Mouse (Mus musculus): ENCODE measurements around the gene Ccdc12. TPM values are rescaled to one million over a fixed set of nuclear protein-coding genes. Genes with fewer than 3 reads are reported as not detected.
A peak's percentile ranks its signal among the peaks of the same experiment; 100 is the strongest.

Ccdc12 gene
- polyA plus RNA-seq, 1 experiment from 2014 or later: 122 TPM

GRCm38 (mm10) chr9:110631651-110632275, 24.5 kb upstream of the Ccdc12 start:
- peak overlapping the region; percentile 36 for H3K4me3 ChIP-seq
- WGBS: 15% methylated on average over 30 of the region's 30 CpGs
- H3K9me3 ChIP-seq: no peaks in the 10 kb centered on the region
- H3K27me3 ChIP-seq: peaks cover 53% of the 10 kb centered on the region
- H3K4me1 ChIP-seq (replicated peaks): peaks cover 10% of the 10 kb centered on the region
- peak overlapping the region; percentile 64 for H3K9ac ChIP-seq
- peak overlapping the region; percentile 59 for H3K4me2 ChIP-seq
- no peak overlapping the region for H3K27ac ChIP-seq
- H3K36me3 ChIP-seq: peaks cover 10% of the 10 kb centered on the region
- ATAC-seq (ENCODE audit: low FRiP score): peak; percentile 67

- Histone ChIP-seq H3K27ac (no peak overlapping the region), H3K27me3 (peaks cover 53% of the 10 kb centered on the region), H3K4me2 (no peak overlapping the region), H3K9ac (no peak overlapping the region), H3K4me3 (no peak overlapping the region), H3K9me3 (no peaks in the 10 kb centered on the region), H3K4me1 (replicated peaks) (peaks cover 10% of the 10 kb centered on the region), H3K36me3 (peaks cover 6% of the 10 kb centered on the region)
- no peak for ATAC-seq (ENCODE audit: low FRiP score)
- 83% methylated on average over 15 of the region's 15 CpGs for WGBS
Measured at GRCm38 (mm10) chr9:110632671-110633070, 23.6 kb upstream of the Ccdc12 start.

DNA sequence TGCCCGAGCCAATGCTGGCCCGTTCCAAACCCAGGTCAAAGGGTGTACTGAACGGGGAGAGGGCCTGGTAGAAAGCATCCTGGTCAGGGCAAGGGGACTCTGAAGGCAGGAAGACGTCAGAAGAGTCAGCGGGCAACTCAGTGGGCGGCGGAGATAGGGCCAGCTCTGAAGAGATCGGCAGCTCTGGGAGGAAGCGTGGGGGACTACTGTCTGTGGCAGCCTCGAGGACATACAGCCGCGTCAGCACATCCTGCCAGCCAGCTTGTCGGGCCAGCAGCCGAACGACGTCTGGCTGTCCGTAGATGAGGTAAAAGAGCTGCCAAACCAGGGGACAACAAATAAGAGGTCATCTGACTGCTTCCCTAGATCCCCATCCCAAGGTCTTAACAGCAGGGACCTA, 22.4 kb upstream of the Ccdc12 start:
- WGBS: 82% methylated on average over 17 of the region's 17 CpGs
- no peak overlapping the region for H3K9ac ChIP-seq

GRCm38 (mm10) chr9:110635225-110635624, 21.1 kb upstream of the Ccdc12 start:
- Histone ChIP-seq H3K36me3 (peaks cover 5% of the 10 kb centered on the region), H3K9ac (no peak overlapping the region), H3K4me2 (no peak overlapping the region), H3K27me3 (peaks cover 53% of the 10 kb centered on the region), H3K27ac (no peak overlapping the region), H3K4me1 (replicated peaks) (peaks cover 10% of the 10 kb centered on the region), H3K9me3 (no peaks in the 10 kb centered on the region), H3K4me3 (no peak overlapping the region)
- WGBS: 7% methylated on average over 19 of the region's 19 CpGs
- ATAC-seq (ENCODE audit: low FRiP score): no peak

More for the DNA sequence above, 22.4 kb upstream of the Ccdc12 start:
- Histone ChIP-seq H3K4me2 (no peak overlapping the region), H3K36me3 (peaks cover 5% of the 10 kb centered on the region), H3K27me3 (peaks cover 53% of the 10 kb centered on the region), H3K27ac (no peak overlapping the region), H3K4me3 (no peak overlapping the region), H3K9me3 (no peaks in the 10 kb centered on the region), H3K4me1 (replicated peaks) (peaks cover 10% of the 10 kb centered on the region)
- ATAC-seq (ENCODE audit: low FRiP score): no peak

DNA sequence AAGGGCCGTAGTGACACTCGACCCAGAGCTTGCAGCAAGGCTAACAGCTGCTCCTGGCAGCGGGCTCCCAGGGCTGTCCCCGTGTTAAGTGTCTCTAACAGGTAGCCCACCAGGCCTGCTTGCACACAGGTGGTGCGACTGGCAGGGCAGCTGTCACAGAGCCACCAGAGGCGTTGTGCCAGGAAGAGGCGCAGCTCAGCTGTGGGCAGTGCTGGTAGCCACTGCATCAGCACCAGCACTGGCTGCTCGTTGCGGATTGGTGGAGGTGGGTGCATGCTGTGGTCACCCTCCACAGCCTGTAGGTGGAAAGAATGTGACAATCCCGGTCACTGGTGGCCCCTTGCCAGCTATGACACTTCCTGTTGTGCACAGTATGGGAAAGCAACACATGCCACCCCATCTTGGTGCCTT, 17.7 kb upstream of the Ccdc12 start:
- Histone ChIP-seq H3K4me2 (no peak overlapping the region), H3K9ac (no peak overlapping the region), H3K4me3 (no peak overlapping the region), H3K9me3 (no peaks in the 10 kb centered on the region), H3K27me3 (peaks cover 25% of the 10 kb centered on the region), H3K36me3 (peaks cover 5% of the 10 kb centered on the region), H3K27ac (no peak overlapping the region), H3K4me1 (replicated peaks) (peaks cover 4% of the 10 kb centered on the region; the same call in 1 of the 2 replicates)
- ATAC-seq (ENCODE audit: low FRiP score): no peak
- 80% methylated on average over 10 of the region's 10 CpGs for WGBS

GRCm38 (mm10) chr9:110641006-110641405, 15.3 kb upstream of the Ccdc12 start:
- Histone ChIP-seq H3K9me3 (no peaks in the 10 kb centered on the region), H3K4me1 (replicated peaks) (peaks cover 4% of the 10 kb centered on the region; the same call in 1 of the 2 replicates), H3K4me3 (no peak overlapping the region), H3K36me3 (peaks cover 5% of the 10 kb centered on the region), H3K9ac (no peak overlapping the region), H3K4me2 (no peak overlapping the region), H3K27me3 (peaks cover 5% of the 10 kb centered on the region), H3K27ac (no peak overlapping the region)
- 95% methylated on average over 5 of the region's 5 CpGs for WGBS
- ATAC-seq (ENCODE audit: low FRiP score): no peak

DNA sequence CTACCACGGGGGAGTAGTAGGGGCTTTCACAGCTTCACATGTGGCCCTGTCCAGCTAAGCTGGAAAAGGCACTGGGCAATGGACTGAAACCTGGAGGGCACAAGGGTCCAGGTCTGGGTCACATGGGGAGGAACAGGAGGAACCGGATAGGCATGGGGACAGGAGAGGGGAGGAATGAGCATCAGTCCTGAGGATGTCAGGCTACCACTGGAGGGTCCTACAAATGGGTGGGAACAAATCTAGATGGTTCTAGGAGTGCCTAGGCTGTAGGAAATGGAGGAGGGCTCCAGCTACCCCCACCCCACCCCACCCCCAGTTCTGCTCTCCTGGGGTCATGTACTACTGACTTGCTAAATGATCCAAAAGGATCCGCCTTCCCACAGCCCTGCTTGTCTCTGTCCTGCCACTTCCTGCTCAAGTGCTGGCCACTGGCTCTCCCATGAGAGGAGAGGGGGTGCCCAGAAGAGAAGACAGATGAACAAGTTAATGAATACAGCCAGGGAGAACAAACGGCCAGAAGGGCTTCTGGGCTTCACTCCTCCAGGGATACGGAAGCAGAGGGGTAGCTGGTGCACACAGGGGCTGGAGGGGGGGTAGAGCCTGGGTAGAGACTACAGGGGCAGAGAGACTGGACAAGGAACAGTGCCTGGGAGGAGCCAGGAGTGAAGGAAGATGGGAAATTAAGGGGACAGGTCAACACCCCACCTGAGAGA, 13.3 kb upstream of the Ccdc12 start:
- no peaks in the 10 kb centered on the region for H3K9me3 ChIP-seq
- peaks cover 5% of the 10 kb centered on the region for H3K36me3 ChIP-seq
- H3K27ac ChIP-seq: no peak overlapping the region
- H3K9ac ChIP-seq: no peak overlapping the region
- no peaks in the 10 kb centered on the region for H3K27me3 ChIP-seq
- no peak overlapping the region for H3K4me2 ChIP-seq
- 53% methylated on average over 5 of the region's 5 CpGs for WGBS
- no peak for ATAC-seq (ENCODE audit: low FRiP score)
- no peak overlapping the region for H3K4me3 ChIP-seq
- H3K4me1 ChIP-seq (replicated peaks): peaks cover 4% of the 10 kb centered on the region; the same call in 1 of the 2 replicates

DNA sequence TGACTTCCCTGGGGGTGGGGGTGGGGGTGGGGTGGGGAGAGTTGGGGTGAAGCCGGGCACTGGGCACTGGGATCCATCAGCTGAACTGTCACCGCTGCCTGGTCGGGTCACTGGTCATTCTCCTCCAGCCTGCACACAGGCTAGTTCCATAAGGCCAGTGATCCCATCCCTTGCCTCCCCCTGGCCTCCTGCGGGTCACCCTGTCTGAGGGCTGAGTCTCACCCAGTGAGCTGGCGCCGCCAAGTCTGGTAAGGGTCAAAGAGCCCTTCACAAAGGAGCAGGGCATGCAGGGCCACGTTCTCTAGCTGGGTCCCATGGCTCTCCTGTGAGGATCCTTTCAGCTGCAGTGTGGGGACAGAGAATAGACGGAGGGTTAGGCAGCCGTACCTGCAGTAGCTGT, 12.5 kb upstream of the Ccdc12 start:
- ATAC-seq (ENCODE audit: low FRiP score): no peak
- H3K9ac ChIP-seq: no peak overlapping the region
- no peak overlapping the region for H3K4me3 ChIP-seq
- no peak overlapping the region for H3K27ac ChIP-seq
- 82% methylated on average over 9 of the region's 9 CpGs for WGBS
- peaks cover 4% of the 10 kb centered on the region; the same call in 1 of the 2 replicates for H3K4me1 ChIP-seq (replicated peaks)
- no peaks in the 10 kb centered on the region for H3K27me3 ChIP-seq
- H3K9me3 ChIP-seq: no peaks in the 10 kb centered on the region
- no peaks in the 10 kb centered on the region for H3K36me3 ChIP-seq
- H3K4me2 ChIP-seq: no peak overlapping the region

- ATAC-seq (ENCODE audit: low FRiP score): no peak
- peaks cover 6% of the 10 kb centered on the region for H3K4me1 ChIP-seq (replicated peaks)
- WGBS: 88% methylated on average over 10 of the region's 10 CpGs
- H3K4me3 ChIP-seq: no peak overlapping the region
- H3K27me3 ChIP-seq: no peaks in the 10 kb centered on the region
- H3K4me2 ChIP-seq: no peak overlapping the region
- no peaks in the 10 kb centered on the region for H3K36me3 ChIP-seq
- no peak overlapping the region for H3K9ac ChIP-seq
- no peak overlapping the region for H3K27ac ChIP-seq
- H3K9me3 ChIP-seq: no peaks in the 10 kb centered on the region
Measured at GRCm38 (mm10) chr9:110644295-110644694, 12.0 kb upstream of the Ccdc12 start.

GRCm38 (mm10) chr9:110645219-110645618, 11.1 kb upstream of the Ccdc12 start:
- Histone ChIP-seq H3K4me2 (no peak overlapping the region), H3K4me1 (replicated peaks) (peaks cover 15% of the 10 kb centered on the region), H3K9ac (no peak overlapping the region), H3K36me3 (no peaks in the 10 kb centered on the region), H3K9me3 (no peaks in the 10 kb centered on the region), H3K27me3 (no peaks in the 10 kb centered on the region), H3K4me3 (no peak overlapping the region), H3K27ac (no peak overlapping the region)
- no peak for ATAC-seq (ENCODE audit: low FRiP score)
- 83% methylated on average over 9 of the region's 9 CpGs for WGBS

GRCm38 (mm10) chr9:110649775-110650174, 6.5 kb upstream of the Ccdc12 start:
- Histone ChIP-seq H3K9ac (no peak overlapping the region), H3K27ac (peak overlapping the region; percentile 63), H3K4me2 (no peak overlapping the region), H3K27me3 (peaks cover 32% of the 10 kb centered on the region), H3K4me1 (replicated peaks) (peaks cover 48% of the 10 kb centered on the region), H3K4me3 (no peak overlapping the region), H3K9me3 (no peaks in the 10 kb centered on the region), H3K36me3 (no peaks in the 10 kb centered on the region)
- no peak for ATAC-seq (ENCODE audit: low FRiP score)

- H3K27ac ChIP-seq: no peak overlapping the region
- peaks cover 32% of the 10 kb centered on the region for H3K27me3 ChIP-seq
- H3K4me2 ChIP-seq: peak overlapping the region; percentile 98
- H3K4me1 ChIP-seq (replicated peaks): peaks cover 60% of the 10 kb centered on the region
- WGBS: 44% methylated on average over 13 of the region's 13 CpGs
- no peak overlapping the region for H3K4me3 ChIP-seq
- no peaks in the 10 kb centered on the region for H3K36me3 ChIP-seq
- no peaks in the 10 kb centered on the region for H3K9me3 ChIP-seq
- ATAC-seq (ENCODE audit: low FRiP score): no peak
- peak overlapping the region; percentile 46; the same call in 1 of the 2 replicates for H3K9ac ChIP-seq
Measured at GRCm38 (mm10) chr9:110651931-110652722, 4.2 kb upstream of the Ccdc12 start.

All from hindbrain, embryonic 13.5 days (tissue).